Mouse (Mus musculus) splenic B cell, adult 2 months (primary cell): ENCODE results near the gene 1700013G24Rik.
"Not testable (repeated sequence)": the region's sequence is repeated elsewhere in the genome, so short reads cannot be mapped to it uniquely, and the experiment has no call there.

Source experiments
- DNase-seq: peaks from one replicate; pipeline ENCODE4 v3.0.0-alpha.2; 2011; ENCODE audit warnings: low read depth, low spot score
- H3K27me3 ChIP-seq: 2 replicates; pipeline ENCODE4 v1.6.1; 2012; ENCODE audit warnings: mild to moderate bottlenecking, low read length, moderate library complexity, mixed read lengths; ENCODE audit not compliant: control insufficient read depth, poor library complexity, insufficient read depth, severe bottlenecking
- H3K36me3 ChIP-seq: 2 replicates; pipeline ENCODE4 v1.6.1; 2012; ENCODE audit warnings: mild to moderate bottlenecking, low read length, moderate library complexity, mixed read lengths; ENCODE audit not compliant: control insufficient read depth, poor library complexity, insufficient read depth, severe bottlenecking

1700013G24Rik gene

GRCm38 (mm10) chr4:137453234-137453767 is at the start of gene 1700013G24Rik:
Gene 1700013G24Rik (plus strand): TSS chr4:137453284.
- DNase-seq = no peak
- no peaks in the 10 kb centered on the region for H3K27me3 ChIP-seq
- H3K36me3 ChIP-seq = no peaks in the 10 kb centered on the region

GRCm38 (mm10) chr4:137405571-137405970 is 47.5 kb upstream of the 1700013G24Rik start:
- no peaks in the 10 kb centered on the region for H3K27me3 ChIP-seq
- DNase-seq = no peak
- no peaks in the 10 kb centered on the region for H3K36me3 ChIP-seq

- H3K36me3 ChIP-seq = no peaks in the 10 kb centered on the region
- no peaks in the 10 kb centered on the region for H3K27me3 ChIP-seq
These were observed 43.4 kb upstream of the 1700013G24Rik start, which contains the start of gene Cela3a for GRCm38 (mm10) chr4:137409691-137410090. Gene Cela3a (minus strand): TSS chr4:137409791.

GRCm38 (mm10) chr4:137412185-137412709 is 40.8 kb upstream of the 1700013G24Rik start:
- not testable (repeated sequence) for DNase-seq, H3K36me3 ChIP-seq, H3K27me3 ChIP-seq

More at GRCm38 (mm10) chr4:137409691-137410090, 43.4 kb upstream of the 1700013G24Rik start, which contains the start of gene Cela3a:
- no peak for DNase-seq

- Histone ChIP-seq H3K27me3 (no peaks in the 10 kb centered on the region), H3K36me3 (no peaks in the 10 kb centered on the region)
- no peak for DNase-seq
These were observed 38.1 kb upstream of the 1700013G24Rik start for GRCm38 (mm10) chr4:137414936-137415335.

GRCm38 (mm10) chr4:137417712-137418564 is 35.1 kb upstream of the 1700013G24Rik start:
- no peak for DNase-seq

GRCm38 (mm10) chr4:137430502-137430901 is 22.6 kb upstream of the 1700013G24Rik start, which contains the start of gene Cela3b:
Gene Cela3b (minus strand): TSS chr4:137430540.
- no peak for DNase-seq
- H3K27me3 ChIP-seq = no peaks in the 10 kb centered on the region
- H3K36me3 ChIP-seq = no peaks in the 10 kb centered on the region

More at GRCm38 (mm10) chr4:137417712-137418564, 35.1 kb upstream of the 1700013G24Rik start:
- Histone ChIP-seq H3K27me3 (no peaks in the 10 kb centered on the region), H3K36me3 (no peaks in the 10 kb centered on the region)

- not testable (repeated sequence) for H3K27me3 ChIP-seq, DNase-seq, H3K36me3 ChIP-seq
These were observed 20.2 kb upstream of the 1700013G24Rik start for GRCm38 (mm10) chr4:137432700-137433550.

- Histone ChIP-seq H3K36me3 (no peaks in the 10 kb centered on the region), H3K27me3 (no peaks in the 10 kb centered on the region)
- DNase-seq = no peak
These were observed 16.0 kb upstream of the 1700013G24Rik start for GRCm38 (mm10) chr4:137436979-137437669.

GRCm38 (mm10) chr4:137438842-137439241 is 14.2 kb upstream of the 1700013G24Rik start:
- DNase-seq = no peak
- H3K36me3 ChIP-seq = no peaks in the 10 kb centered on the region

GRCm38 (mm10) chr4:137441332-137441731 is 11.8 kb upstream of the 1700013G24Rik start:
- Histone ChIP-seq H3K36me3 (no peaks in the 10 kb centered on the region), H3K27me3 (no peaks in the 10 kb centered on the region)
- peak; percentile 20 for DNase-seq

More at GRCm38 (mm10) chr4:137438842-137439241, 14.2 kb upstream of the 1700013G24Rik start:
- H3K27me3 ChIP-seq = no peaks in the 10 kb centered on the region

- DNase-seq = peak; percentile 67
- H3K36me3 ChIP-seq = no peaks in the 10 kb centered on the region
- H3K27me3 ChIP-seq = no peaks in the 10 kb centered on the region
These were observed 9.5 kb upstream of the 1700013G24Rik start for GRCm38 (mm10) chr4:137443625-137444024.

- Histone ChIP-seq H3K36me3 (no peaks in the 10 kb centered on the region), H3K27me3 (no peaks in the 10 kb centered on the region)
- DNase-seq = no peak
These were observed 7.2 kb upstream of the 1700013G24Rik start for GRCm38 (mm10) chr4:137445881-137446280.
